Mouse (Mus musculus) 3T3-L1 (cell line): ENCODE measurements around the gene Frem1.

Experiments
- DNase-seq: peaks from one replicate; pipeline ENCODE4 v3.0.0-alpha.2; 2015; ENCODE audit warnings: low read depth, low spot score

The Frem1 gene

GRCm38 (mm10) chr4:82874791-82875190 lies 177.3 kb downstream of the Frem1 start:
- no peak for DNase-seq

- DNase-seq, result no peak
Observed at GRCm38 (mm10) chr4:82872548-82872947, 179.6 kb downstream of the Frem1 start.

GRCm38 (mm10) chr4:82872121-82872520 lies 180.0 kb downstream of the Frem1 start:
- no peak for DNase-seq

GRCm38 (mm10) chr4:82870931-82871330 lies 181.2 kb downstream of the Frem1 start:
- peak; percentile 65 for DNase-seq

GRCm38 (mm10) chr4:82867731-82868445 lies 184.3 kb downstream of the Frem1 start:
- no peak for DNase-seq

GRCm38 (mm10) chr4:82867111-82867510 lies 185.0 kb downstream of the Frem1 start:
- no peak for DNase-seq

GRCm38 (mm10) chr4:82864974-82865699 lies 187.0 kb downstream of the Frem1 start:
- no peak for DNase-seq

- no peak for DNase-seq
Observed at GRCm38 (mm10) chr4:82863316-82863715, 188.8 kb downstream of the Frem1 start.

GRCm38 (mm10) chr4:82861451-82861850 lies 190.7 kb downstream of the Frem1 start:
- no peak for DNase-seq

- DNase-seq, result no peak
Observed at GRCm38 (mm10) chr4:82860566-82860965, 191.6 kb downstream of the Frem1 start.

- DNase-seq, result peak; percentile 35
Observed at GRCm38 (mm10) chr4:82859131-82860125, 192.7 kb downstream of the Frem1 start, which contains the start of gene Zdhhc21. Gene Zdhhc21 (minus strand): TSS chr4:82859958.

- DNase-seq, result peak; percentile 10
Observed at GRCm38 (mm10) chr4:82858431-82859010, 193.6 kb downstream of the Frem1 start.

- no peak for DNase-seq
Observed at GRCm38 (mm10) chr4:82856986-82857385, 195.2 kb downstream of the Frem1 start.

- DNase-seq, result no peak
Observed at GRCm38 (mm10) chr4:82853809-82854208, 198.3 kb downstream of the Frem1 start.

GRCm38 (mm10) chr4:82848552-82849234 lies 203.4 kb downstream of the Frem1 start:
- peak; percentile 17 for DNase-seq
